Mouse (Mus musculus): ENCODE measurements at regions not wholly inside any gene's neighbourhood (a gene's known extent, or its start where the extent isn't known, plus 50 kb on each side); places are given as distances from the start of the nearest gene placed in this dataset.
A peak's percentile ranks its signal among the peaks of the same experiment; 100 is the strongest.
"Not testable (repeated sequence)": the region's sequence is repeated elsewhere in the genome, so short reads cannot be mapped to it uniquely, and the experiment has no call there.

DNA sequence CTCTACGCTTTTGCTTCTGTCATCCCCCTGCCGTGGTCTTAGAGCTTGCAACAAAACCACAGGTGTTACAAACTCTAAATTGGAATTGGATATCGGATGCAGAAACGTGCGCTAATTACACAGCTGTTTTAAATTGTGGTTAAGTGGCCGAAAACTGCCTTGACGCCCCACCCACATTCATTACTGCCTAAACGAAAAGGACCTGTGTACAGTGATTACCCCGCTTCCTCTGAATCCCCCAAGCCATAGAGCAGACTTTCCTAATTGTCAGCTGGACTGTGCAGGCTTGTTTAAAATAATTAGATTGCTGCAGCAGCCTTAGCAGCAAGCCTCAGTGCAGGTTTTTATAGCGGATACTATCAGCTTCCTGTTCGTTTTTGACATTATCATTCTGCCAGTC, 94.7 kb downstream of the Cxxc4 start:
- DNase-seq (ENCODE audit: low spot score in 2 of 2): peak in 1 of 2 experiments; percentile 3

DNA sequence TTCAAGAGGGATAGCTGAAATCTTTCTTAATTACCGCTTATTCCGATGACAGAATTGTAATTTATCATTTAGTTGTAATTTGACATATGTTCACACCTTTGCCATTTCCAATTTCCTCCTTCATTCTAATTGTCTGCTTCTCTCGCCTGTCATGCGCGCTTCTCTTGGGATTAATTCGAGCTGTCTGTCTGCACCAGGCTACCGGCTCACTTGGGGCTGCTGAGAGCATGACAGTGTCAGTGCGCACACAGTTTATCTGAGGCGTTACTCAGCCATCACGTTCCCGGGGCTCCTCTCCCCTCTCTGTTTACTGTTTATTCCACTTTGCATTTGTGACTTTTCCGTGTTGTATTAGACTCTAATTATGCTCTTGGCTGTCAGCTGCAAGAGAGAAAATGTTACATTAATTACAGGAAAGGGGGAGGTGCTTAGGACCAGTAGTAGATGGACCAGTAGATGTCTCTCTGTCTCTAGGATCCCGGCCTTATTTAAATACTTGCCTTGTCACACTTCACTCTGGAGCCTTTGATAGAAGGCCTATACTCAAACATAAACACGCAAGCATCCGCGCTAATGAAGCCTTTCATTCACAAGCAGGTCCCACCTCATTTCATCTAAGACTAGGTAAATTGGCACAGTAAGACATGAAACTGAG, 95.3 kb downstream of the Cxxc4 start:
- peak; percentile 4 to 30 for DNase-seq (ENCODE audit: low spot score in 2 of 2)

DNA sequence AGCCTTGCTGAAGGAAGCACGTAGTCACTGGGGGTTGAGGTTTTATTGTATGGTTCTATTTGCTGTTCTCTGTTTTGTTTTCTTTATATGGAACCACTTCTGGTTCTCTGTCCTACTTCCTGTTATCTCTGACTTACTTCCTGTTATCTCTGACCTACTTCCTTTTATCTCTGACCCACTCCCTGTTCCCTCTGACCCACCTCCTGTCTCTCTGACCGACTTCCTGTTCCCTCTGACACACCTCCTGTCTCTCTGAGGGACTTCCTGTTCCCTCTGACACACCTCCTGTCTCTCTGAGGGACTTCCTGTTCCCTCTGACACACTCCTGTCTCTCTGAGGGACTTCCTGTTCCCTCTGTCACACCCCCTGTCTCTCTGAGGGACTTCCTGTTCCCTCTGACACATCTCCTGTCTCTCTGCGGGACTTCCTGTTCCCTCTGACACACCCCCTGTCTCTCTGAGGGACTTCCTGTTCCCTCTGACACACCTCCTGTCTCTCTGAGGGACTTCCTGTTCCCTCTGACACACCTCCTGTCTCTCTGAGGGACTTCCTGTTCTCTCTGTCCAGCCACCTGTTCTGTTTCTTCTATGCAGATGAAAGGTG, 102.9 kb downstream of the Cxxc4 start:
- DNase-seq (ENCODE audit: low spot score in 2 of 2): not testable (repeated sequence)

DNA sequence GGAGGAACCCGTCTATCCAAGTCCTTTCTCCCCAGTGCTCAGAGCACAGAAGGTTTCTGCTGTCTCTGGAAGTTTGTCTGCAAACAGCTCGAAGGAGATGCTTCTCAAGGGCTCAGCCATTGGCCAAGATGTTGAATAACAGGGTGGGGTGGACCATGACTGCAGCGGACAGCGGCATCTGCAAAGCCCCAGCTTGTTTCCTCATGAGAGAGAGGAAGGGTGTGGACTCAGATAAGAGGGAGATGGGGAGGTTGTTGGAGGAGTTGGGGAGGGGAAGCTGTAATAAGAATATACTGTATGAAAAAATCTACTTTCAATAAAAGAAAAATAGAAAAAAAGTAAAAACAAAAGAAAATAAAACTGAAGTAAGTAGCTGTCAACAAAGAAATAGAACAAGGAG, 129.7 kb downstream of the Cxxc4 start:
- no peak for DNase-seq (ENCODE audit: low spot score in 2 of 2)

DNA sequence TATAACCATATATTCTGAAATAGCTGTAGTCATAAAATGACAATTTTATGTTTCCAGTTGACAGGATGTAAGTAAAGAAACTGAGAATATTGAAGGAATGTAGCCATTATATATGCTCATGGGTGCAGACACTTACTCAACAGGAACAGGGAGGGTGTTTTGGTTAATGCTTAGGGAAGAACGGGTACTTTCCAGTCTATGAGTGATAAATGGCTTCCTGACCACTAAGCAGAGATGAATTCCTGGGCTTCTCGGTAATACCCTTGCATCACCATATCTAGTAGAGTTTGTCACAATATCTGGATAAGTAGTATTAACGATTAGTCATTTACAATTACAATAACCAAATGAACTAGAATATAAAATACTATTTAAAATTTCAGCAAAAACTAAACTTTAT, 130.5 kb downstream of the Cxxc4 start:
- no peak for DNase-seq (ENCODE audit: low spot score in 2 of 2)

DNA sequence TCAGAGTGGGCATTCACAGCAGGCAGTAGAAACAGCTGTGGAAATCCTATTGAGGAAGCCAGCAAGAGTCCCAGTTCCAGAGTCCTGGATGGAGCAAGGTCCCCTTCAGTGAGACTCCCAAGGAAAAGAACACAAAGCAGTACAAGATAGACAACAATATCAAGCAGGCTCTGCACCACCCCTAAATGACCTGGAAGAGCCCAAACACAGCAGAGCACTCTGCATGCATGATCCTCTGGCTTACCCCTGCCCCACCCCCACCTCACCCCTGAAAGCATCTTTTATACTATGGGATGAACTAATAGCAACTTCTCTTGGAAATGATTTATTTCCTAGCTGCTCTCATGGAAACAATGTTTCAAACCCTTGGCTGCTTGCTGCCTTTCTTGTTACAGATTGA, 132.3 kb downstream of the Cxxc4 start:
- no peak for DNase-seq (ENCODE audit: low spot score in 2 of 2)

DNA sequence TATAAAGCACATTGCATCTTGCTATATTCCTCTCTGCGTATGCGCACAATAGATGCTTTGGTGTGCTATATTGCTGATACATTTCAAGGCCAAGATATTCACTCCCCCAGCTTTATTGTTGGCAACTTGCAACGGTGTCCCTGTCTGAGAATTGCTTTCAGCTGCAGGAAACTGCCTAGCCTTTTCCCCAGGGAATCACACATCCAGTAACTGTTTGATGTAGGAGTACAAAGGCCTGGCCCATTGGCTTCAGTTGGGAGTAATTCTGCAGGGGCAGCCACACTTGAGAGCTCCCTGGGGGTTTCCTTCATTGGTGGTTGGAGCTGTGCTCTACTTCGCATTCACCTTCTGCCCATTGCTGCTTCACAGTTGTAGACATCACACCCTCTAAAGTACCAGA, 132.8 kb downstream of the Cxxc4 start:
- no peak for DNase-seq (ENCODE audit: low spot score in 2 of 2)

DNA sequence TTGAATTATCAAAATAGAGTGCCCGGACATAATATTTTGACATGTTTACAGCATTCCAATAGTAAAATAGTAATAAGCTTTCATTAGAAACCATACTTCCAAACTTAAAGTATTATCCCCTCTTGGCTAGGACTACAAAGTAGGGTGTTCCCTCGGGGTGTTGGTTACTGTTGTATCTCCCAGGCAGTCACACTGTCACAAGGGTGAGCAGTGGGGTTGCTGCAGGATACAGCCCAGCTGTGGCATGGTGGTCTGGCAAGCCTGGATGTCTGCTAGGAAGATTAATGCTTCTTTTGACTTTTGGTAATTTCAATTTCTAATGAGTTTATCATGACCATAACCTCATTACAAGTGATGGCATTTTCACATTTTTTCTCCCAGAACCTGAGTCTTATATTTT, 143.3 kb downstream of the Cxxc4 start:
- DNase-seq (ENCODE audit: low spot score in 2 of 2): no peak

DNA sequence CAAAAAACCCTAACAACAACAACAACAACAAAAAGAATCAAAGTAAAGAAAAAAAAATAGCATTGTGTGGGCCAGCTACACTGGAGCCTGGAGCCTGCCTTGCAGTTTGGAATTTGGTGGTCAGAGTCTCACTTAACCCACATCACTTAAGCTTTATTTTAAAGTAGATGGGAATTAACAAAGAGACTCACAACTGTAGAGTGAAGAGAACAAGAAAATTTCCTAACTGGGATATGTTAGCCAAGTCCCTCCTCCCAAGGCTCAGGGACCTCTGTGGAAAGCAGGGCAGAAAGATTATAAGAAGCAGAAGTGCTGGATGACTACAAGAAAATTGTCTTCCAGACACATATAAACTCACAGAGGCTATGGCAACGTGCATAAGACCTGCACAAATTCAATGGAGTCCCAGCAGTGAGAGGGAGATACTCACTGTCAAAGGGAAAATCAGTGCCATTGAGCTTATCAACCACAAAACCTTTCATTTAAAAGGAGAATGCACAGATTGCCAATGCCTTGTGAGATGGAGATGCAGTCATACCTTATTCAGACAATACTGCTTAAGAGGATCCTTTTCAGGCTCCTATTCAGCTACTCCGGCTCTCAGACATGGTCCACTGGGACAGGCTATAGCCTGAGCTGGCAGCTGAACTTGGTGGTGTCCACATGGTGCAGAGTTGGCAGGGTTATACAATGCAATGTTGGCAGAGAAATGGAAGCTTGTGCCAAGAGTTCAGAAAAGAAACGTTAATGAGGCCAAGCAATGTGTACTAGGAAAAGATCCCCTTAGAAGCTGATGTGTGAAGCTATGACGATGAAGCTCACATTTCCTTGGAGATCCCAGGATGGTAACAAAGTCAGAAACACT, 154.4 kb downstream of the Cxxc4 start:
- DNase-seq (ENCODE audit: low spot score in 2 of 2): peak in 1 of 2 experiments; percentile 24

DNA sequence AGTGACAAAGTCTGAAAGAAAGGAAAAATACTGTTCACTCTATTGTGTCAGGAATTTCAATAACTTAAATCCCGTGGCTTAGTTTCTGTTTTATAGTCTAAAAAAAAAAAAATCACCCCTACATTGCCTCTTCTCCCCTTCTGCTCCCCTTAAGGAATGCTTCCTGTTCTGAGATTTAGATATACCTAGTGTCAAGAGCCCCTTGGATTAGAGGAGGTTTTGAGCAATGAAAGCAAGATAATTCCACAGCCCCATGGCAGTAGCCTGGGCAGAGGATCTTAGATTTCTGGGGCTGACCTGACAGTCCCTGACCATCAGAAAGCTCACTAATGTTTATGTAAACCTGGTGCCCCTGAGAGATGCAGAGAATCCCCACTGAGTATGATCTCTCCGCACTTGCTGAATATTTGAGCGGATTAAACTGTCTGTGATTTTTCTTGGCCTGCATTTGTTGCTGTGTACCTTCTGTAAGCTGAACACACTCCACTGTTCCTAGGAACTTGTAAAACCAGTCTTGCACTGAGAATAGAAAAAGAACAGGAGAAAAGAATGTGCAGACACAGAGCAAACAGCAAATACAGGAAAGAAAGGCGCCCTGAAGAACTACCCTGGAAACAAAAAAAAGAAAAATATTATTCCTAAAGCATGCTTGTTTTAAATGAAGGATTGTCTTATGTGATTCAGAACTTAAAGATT, 164.3 kb downstream of the Cxxc4 start:
- no peak for DNase-seq (ENCODE audit: low spot score in 2 of 2)

DNA sequence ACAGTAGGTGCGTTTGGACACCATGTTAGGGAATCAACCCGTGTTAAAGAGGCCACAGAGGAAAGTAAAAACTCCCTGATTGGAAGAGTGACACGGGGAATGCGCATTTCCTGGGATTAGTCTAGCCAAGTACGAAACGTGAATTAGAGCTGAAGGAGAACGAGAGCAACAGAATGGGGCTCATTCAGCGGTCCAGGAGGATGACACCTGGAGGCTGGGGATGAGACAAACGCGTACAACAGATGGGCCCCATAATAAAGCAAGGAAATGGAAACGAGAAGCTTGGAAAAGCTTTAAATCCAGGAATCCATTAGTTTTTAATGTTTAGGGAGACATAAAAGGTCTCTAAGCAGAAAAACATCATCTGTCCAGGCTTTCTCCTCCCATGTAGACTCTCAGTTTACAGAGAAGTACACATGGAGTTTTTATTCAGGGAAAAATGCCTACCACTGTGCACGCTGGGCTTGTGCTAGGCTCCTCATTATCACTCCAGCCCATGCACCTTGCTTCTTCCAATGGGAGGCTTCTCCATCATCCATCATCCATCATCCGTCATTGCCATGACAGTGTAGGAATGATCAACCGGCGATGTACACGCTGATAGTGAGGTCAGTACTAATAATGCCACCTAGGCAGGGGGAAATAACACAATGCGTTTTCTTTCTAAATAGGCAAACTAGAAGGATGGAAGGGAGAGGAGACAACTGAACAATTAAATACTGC, 179.5 kb downstream of the Cxxc4 start:
- no peak for DNase-seq (ENCODE audit: low spot score in 2 of 2)

DNA sequence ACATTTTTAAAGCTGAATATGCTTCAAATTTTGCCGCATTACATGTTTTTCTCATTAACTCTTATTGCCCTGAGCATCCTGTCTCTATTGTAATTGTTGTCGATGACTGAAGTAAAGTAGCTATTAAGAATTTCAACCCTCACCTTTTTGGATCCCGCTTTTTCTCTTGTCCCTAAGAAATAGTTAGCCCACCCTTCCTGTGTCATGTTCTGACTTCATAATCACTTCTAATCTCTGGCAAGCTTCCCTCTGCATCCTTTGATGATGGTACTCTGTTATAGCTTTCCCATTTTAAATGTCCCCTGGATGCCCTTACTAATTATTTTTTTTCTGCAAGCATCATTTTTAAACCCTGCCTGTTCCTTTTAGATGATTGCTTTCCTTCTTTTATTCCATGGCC, 191.3 kb downstream of the Cxxc4 start:
- no peak for DNase-seq (ENCODE audit: low spot score in 2 of 2)

DNA sequence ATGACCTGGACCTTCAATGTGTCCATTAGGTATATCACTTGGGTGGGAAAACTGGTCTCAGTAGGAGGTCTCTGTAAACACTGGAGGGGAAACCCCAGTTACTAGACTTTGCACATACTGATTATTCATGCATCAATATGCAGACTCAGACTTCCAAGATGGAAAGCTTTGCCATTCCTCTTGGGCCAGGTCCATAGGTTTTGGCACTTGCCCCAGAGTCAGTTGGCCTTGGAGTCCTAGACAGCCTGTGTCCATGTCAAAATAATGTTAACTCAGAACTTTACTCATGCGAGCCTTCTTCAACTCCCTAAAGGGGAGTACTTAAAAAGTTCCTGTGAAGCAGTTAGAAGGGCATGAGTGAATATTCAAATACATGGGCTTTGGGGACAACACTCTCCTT, 230.3 kb downstream of the Cxxc4 start:
- DNase-seq (ENCODE audit: low spot score in 2 of 2): no peak

DNA sequence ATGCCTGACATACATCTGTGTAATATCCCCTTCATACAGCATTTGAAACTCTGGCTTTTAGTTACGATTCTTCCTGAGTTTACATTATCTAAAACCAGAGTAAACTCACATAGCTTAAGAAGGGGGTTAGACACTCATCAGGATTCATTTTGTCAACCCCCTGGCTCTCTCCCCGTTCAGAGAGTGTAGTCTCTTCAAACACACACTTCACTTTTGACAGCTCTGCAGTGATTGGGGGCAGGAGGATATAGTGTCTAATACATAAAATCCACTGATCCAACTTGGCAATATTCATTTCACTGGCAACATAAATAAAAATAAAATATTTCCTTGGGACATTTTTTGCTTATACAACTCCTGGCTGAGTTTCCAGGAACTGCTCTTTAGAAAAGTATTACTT, 251.0 kb downstream of the Cxxc4 start:
- DNase-seq (ENCODE audit: low spot score in 2 of 2): no peak

DNA sequence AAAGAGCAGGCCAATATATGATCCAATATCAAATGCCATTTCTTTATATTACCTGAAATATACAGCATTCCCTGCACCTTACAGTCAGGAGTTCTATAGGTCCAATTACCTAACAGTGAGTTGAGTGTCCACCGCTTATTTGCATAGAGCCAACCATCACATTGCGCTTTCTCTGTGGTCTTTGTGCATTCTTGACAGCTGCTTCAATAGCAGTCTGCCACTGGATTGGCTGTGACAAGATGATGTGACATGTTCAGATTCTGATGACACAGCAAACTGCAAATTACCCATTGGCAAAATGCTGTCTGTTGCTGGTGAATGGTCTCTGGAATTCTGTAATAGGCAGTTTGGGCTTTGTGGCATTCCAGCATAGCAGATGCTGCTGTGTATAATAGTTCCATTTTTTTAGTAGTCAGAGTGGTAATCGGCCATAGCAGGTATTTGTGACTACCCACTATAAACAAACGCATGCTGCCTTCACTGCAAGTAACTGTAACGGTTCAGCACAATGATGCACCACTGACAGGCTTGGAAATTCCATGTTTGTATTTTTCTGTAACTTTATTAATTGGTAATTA, 253.8 kb downstream of the Cxxc4 start:
- no peak for DNase-seq (ENCODE audit: low spot score in 2 of 2)

DNA sequence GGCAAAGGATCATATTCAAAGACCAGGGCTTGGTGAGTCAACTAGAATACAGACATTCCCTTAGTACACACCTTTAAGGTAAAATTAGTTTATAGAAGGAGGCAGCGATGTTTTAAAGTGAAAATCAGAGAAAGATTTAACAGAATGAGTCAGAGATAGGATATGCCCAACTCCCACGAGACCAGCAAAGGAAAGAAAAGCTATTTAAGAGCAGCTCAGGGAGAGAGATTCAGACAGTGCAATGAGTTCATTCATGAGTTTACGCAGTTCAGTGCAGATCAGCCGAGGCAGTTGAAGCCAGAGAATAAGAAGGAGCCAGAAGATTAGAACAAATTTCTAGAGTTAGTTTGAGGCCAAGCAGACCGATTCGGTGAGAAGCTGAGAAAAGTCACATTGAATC, 273.4 kb downstream of the Cxxc4 start:
- no peak for DNase-seq (ENCODE audit: low spot score in 2 of 2)

DNA sequence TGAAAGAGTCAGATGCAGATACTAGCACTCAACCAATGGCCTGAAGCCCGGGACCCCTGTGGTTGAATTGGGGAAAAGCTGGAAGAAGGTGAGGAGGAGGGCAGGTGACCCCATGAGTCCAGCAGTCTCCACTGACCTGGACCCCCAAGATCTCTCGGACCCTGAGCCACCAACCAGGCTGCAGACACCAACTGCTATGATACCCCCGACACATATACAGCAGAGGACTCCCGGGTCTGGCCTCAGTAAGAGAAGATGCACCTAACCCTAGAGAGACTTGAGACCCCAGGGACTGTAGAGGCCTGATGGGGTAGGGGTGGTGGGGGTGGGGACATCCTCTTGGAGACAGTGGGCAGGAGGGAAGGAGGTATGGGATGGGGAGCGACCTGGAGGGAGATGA, 289.5 kb downstream of the Cxxc4 start:
- DNase-seq (ENCODE audit: low spot score in 2 of 2): no peak

DNA sequence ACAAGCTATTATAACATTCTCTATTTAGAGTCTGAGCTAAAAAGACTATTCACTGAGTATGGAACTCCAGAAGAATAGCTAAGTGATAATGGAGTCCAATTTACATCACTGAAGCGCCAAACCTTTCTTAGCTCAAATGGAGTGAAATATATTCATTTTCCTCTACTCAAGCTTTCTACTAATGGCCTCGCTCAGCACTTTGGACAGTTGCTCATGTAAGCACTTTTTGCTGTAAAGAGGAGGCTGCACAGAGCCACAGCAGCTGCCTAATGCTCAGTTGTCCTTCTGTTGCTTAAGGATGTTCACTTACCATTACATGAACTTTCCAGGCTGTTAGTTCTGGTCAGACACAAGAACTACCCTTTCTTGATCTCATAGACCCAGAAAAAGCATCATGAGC, 268.7 kb upstream of the Tacr3 start:
- no peak for DNase-seq (ENCODE audit: low spot score in 2 of 2)

DNA sequence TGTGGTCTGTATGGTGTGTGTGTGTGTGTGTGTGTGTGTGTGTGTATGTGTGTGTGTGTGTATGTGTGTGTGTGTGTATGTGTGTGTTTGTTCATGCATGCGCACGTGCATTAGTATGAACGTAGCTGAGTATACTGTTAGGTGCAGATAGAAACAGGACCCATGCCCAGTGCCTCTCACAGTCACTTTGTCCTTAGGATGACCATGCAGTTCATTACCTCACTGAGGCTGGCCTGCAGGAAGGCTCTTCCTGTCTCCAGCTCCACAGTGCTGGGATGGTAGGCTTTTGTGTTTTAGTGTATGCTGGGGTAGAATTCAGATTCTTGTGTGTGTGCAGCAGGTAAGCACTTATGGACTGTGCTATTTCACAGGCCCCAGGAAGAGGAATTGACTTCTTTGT, 250.0 kb upstream of the Tacr3 start:
- DNase-seq (ENCODE audit: low spot score in 2 of 2): no peak

DNA sequence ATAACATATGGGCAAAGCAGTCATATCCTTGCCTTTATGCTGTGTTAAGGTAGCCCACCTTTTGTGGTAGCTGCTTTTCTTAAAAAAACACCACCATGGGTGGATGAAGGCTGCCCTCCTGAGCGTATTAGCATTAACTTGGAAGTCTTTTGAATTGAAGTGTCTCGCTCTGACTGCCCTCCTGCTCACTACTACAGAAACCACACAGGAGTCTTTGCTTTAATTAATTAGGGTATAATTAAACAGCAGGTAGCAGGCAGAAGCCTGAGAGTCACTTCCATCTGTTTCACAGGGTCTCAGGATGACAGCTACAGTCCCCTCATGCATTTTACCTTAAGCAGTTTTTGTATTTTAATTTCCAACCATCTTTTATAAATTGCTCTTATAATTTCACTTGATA, 240.2 kb upstream of the Tacr3 start:
- no peak for DNase-seq (ENCODE audit: low spot score in 2 of 2)

DNA sequence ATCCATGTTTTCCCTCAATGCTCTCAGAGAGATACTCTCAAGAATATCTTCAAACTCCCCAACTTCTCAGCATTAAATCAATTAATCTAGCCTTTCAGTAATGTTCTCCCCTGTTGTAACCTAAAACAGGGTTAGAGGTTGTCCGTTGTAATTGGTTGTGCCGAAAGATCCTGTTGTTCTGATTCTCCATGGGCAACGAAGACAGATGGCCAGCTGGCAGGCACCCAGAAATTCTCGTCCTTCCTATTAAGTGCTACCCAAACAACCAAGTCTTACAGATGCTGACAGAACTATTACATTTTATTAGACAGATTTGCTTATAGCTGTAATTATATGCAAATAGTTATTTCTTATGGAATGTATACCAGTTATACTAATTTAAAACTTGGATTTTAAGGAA, 225.9 kb upstream of the Tacr3 start:
- DNase-seq (ENCODE audit: low spot score in 2 of 2): no peak

Data from layer of hippocampus, adult 18-20 months (tissue).